ENCODE assay signal across 8 mouse cellular contexts in the genomic region with DNA sequence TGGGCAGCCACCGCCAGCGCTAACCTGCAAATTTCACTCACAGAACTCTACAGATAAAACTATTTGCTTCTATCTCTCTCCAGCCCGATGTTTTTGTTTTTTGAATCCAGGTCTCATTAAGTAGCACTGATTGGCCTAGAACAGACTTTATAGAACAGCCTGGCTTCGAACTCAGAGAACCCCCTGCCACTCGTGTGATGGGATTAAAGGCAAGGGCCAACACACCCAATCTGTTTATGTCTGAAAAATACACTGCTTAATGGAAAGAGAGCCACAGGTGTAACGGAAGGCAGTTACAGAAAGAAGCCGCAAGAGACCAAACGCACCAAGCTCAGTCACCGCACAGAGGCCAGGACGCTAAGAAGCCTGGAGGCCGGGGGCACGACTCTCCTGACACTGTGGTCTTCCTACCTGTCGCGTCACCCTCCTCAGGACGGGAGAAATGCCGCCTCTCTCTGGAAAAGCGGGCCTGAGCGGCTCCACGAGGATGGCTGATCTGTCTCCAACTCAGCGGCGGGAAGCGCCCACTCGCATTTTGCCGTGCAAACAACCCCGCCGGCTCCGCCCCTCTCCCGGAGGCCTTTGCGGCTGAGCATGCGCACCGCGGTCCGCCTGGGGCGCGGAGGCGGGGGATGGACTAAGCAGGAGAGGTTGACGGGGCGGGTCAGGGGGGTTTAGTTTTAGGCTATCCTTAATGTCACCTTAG. TPM values are rescaled to one million over a fixed set of nuclear protein-coding genes. Genes with fewer than 3 reads are reported as not detected.
DNase-seq lines count a peak whose midpoint lies in the region; ATAC-seq and TF ChIP-seq lines count a peak whose summit lies in the region.

A gene (minus strand): TSS at position 568 of the 706 bp plus-strand sequence.

- H3K79me3 ChIP-seq in C2C12 (ENCODE audit: low read depth): peaks cover 27% of the 10 kb centered on the region

- H3K4me1 ChIP-seq in erythroblast, embryonic 14.5 days (ENCODE audit: control insufficient read depth): peaks cover 22% of the 10 kb centered on the region
- no peaks in the 10 kb centered on the region for H3K4me1 ChIP-seq in heart, embryonic 12.5 days (replicated peaks)
- peaks cover 13% of the 10 kb centered on the region for H3K4me1 ChIP-seq in liver, embryonic 12.5 days
- H3K4me1 ChIP-seq in stomach, embryonic 15.5 days: no peaks in the 10 kb centered on the region

- peak within 1 kb of the TSS; percentile 69 for H3K27ac ChIP-seq in heart, embryonic 12.5 days (ENCODE audit: poor library complexity, severe bottlenecking)
- peak within 1 kb of the TSS; percentile 84 for H3K27ac ChIP-seq in liver, embryonic 12.5 days
- H3K27ac ChIP-seq in stomach, embryonic 15.5 days: peak within 1 kb of the TSS; percentile 66; the same call in 1 of the 2 replicates

- peak; percentile 97 for ATAC-seq in heart, embryonic 12.5 days (ENCODE audit: insufficient number of reproducible peaks, low FRiP score)
- ATAC-seq in liver, embryonic 12.5 days: peak; percentile 97
- ATAC-seq in stomach, embryonic 15.5 days (ENCODE audit: insufficient read depth, low FRiP score, low read depth): peak; percentile 94

- H3K4me2 ChIP-seq in heart, embryonic 12.5 days: peak within 1 kb of the TSS; percentile 80
- peak within 1 kb of the TSS; percentile 71 for H3K4me2 ChIP-seq in liver, embryonic 12.5 days
- peak within 1 kb of the TSS; percentile 63 for H3K4me2 ChIP-seq in stomach, embryonic 15.5 days

- DNase-seq in brain, embryonic 14.5 days (ENCODE audit: low read depth): peak; percentile 95
- peak; percentile 94 for DNase-seq in kidney, postnatal 10 days
- DNase-seq in natural killer cell, adult 2 months (ENCODE audit: low spot score in 2 of 2): peak; percentile 84 to 90

- H3K9ac ChIP-seq in heart, embryonic 12.5 days: peak within 1 kb of the TSS; percentile 89
- H3K9ac ChIP-seq in liver, embryonic 12.5 days: peak within 1 kb of the TSS; percentile 88
- peak within 1 kb of the TSS; percentile 65 for H3K9ac ChIP-seq in stomach, embryonic 15.5 days

- H3K4me3 ChIP-seq in C2C12 (ENCODE audit: insufficient read depth, poor library complexity, severe bottlenecking): peak within 1 kb of the TSS; percentile 79
- peak within 1 kb of the TSS; percentile 95 for H3K4me3 ChIP-seq in erythroblast, embryonic 14.5 days (replicated peaks)
- H3K4me3 ChIP-seq in heart, embryonic 12.5 days: peak within 1 kb of the TSS; percentile 88
- peak within 1 kb of the TSS; percentile 93 for H3K4me3 ChIP-seq in liver, embryonic 12.5 days
- peak within 1 kb of the TSS; percentile 83 for H3K4me3 ChIP-seq in stomach, embryonic 15.5 days (replicated peaks)

- H3K27me3 ChIP-seq in C2C12 (ENCODE audit: control insufficient read depth, insufficient read depth, insufficient read length): no peaks in the 10 kb centered on the region
- H3K27me3 ChIP-seq in erythroblast, embryonic 14.5 days (ENCODE audit: control insufficient read depth): peaks cover 2% of the 10 kb centered on the region
- no peaks in the 10 kb centered on the region for H3K27me3 ChIP-seq in heart, embryonic 12.5 days (replicated peaks)
- H3K27me3 ChIP-seq in liver, embryonic 12.5 days (replicated peaks): no peaks in the 10 kb centered on the region
- H3K27me3 ChIP-seq in stomach, embryonic 15.5 days (replicated peaks): no peaks in the 10 kb centered on the region

- H3ac ChIP-seq in C2C12 (ENCODE audit: control insufficient read depth, insufficient read length, low read depth): peak within 1 kb of the TSS; percentile 94

- peaks cover 22% of the 10 kb centered on the region for H3K36me3 ChIP-seq in C2C12 (ENCODE audit: control insufficient read depth, insufficient read depth)
- peaks cover 32% of the 10 kb centered on the region for H3K36me3 ChIP-seq in erythroblast, embryonic 14.5 days (ENCODE audit: control insufficient read depth)
- peaks cover 24% of the 10 kb centered on the region for H3K36me3 ChIP-seq in heart, embryonic 12.5 days
- H3K36me3 ChIP-seq in liver, embryonic 12.5 days: peaks cover 32% of the 10 kb centered on the region
- H3K36me3 ChIP-seq in stomach, embryonic 15.5 days: peaks cover 6% of the 10 kb centered on the region; the same call in 1 of the 2 replicates

- H3K9me3 ChIP-seq in erythroblast, embryonic 14.5 days (ENCODE audit: control insufficient read depth, low read length): no peaks in the 10 kb centered on the region
- no peaks in the 10 kb centered on the region; the same call in 1 of the 2 replicates for H3K9me3 ChIP-seq in heart, embryonic 12.5 days (replicated peaks)
- no peaks in the 10 kb centered on the region for H3K9me3 ChIP-seq in liver, embryonic 12.5 days (replicated peaks)
- no peaks in the 10 kb centered on the region for H3K9me3 ChIP-seq in stomach, embryonic 15.5 days

- no peak for TF ChIP-seq CTCF in C2C12 (IDR thresholded peaks at IDR 0.05; ENCODE audit: control insufficient read depth, insufficient read depth, insufficient read length)
- no peak for TF ChIP-seq CTCF in brain, embryonic 14.5 days (IDR thresholded peaks at IDR 0.05; ENCODE audit: borderline replicate concordance, extremely low read depth, insufficient read depth, insufficient read length)

- 1% methylated on average over 38 of the region's 38 CpGs for WGBS in heart, embryonic 12.5 days
- under 1% methylated on average over 38 of the region's 38 CpGs for WGBS in liver, embryonic 12.5 days (ENCODE audit: insufficient replicate concordance)
- WGBS in stomach, embryonic 15.5 days: under 1% methylated on average over 38 of the region's 38 CpGs

- H3K79me2 ChIP-seq in C2C12 (ENCODE audit: control insufficient read depth, insufficient read depth): peaks cover 53% of the 10 kb centered on the region

- peak; percentile 26; the same call in 1 of the 2 replicates for TF ChIP-seq POLR2A in brain, embryonic 14.5 days (IDR thresholded peaks at IDR 0.05; ENCODE audit: borderline replicate concordance, extremely low read depth, insufficient read depth, insufficient read length, poor library complexity, severe bottlenecking)

TF ChIP-seq in C2C12, 6 proteins besides CTCF, POLR2A, EP300 and RAD21:
- TF ChIP-seq USF1 (IDR thresholded peaks at IDR 0.05; ENCODE audit: low read depth) (no peak), MAX (IDR thresholded peaks at IDR 0.05) (peak; percentile 30), CEBPB (IDR thresholded peaks at IDR 0.05; ENCODE audit: low read depth) (no peak), MYOG (IDR thresholded peaks at IDR 0.05; ENCODE audit: control insufficient read depth, extremely low read depth, insufficient read length) (no peak)

RNA-seq across cellular contexts. Expression of the gene that starts here (rescaled TPM):
- 4.1 TPM for polyA plus RNA-seq in C2C12 (2012; fragmentation: generic; extraction: Trizol)
- 10.9 and 13.6 TPM in 2 replicates for polyA plus RNA-seq in brain, embryonic 14.5 days (2012; rRNA removed)
- polyA plus RNA-seq in erythroblast, embryonic 14.5 days (2012): 0.02 and 0.03 TPM in 2 replicates
- 18.7 and 19.5 TPM in 2 replicates for polyA plus RNA-seq in heart, embryonic 12.5 days (2016; fragmentation: Nextera tagmentation; extraction: Ambion mirVana)
- polyA plus RNA-seq in liver, embryonic 12.5 days (2016; fragmentation: Nextera tagmentation; extraction: Ambion mirVana): 13.7 and 15.2 TPM in 2 replicates
- 13.2 and 15.2 TPM in 2 replicates for polyA plus RNA-seq in stomach, embryonic 15.5 days (2015; fragmentation: Nextera tagmentation; extraction: Ambion mirVana)

Comparison
In these comparisons a context has a peak if more than half of its experiments do, and no peak if none do; other contexts are left out.
1. Peak in every context shown above with its lines: DNase-seq, ATAC-seq, H3K4me3 ChIP-seq and H3K27ac ChIP-seq.